Mouse (Mus musculus): ENCODE measurements around the gene Rars2. TPM values are rescaled to one million over a fixed set of nuclear protein-coding genes. Genes with fewer than 3 reads are reported as not detected.

Gene Rars2
- polyA plus RNA-seq, 1 experiment from 2014 or later = 59.4 TPM

DNA sequence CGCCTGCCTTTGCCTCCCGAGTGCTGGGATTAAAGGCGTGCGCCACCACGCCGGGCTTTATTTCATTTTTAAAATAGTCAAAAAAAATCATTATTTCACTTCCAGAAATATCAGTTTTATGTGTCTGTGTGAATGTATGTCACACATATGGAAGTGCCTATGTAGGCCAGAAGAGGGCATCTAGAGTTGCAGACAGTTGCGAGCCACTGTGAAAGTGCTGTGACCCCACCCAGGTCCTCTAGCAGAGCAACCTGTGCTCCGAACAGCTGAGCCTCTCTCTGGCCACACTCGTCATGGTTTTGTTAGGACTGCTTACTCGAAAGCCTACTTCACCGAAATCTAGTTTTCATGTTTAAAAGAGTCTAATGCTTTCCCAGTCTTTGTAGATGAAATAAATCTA, 87.5 kb downstream of the Rars2 start:
- H3K36me3 ChIP-seq (ENCODE audit: control insufficient read depth, insufficient read depth, low read length) = no peaks in the 10 kb centered on the region
- ATAC-seq (ENCODE audit: low read depth) = no peak
- no peak overlapping the region for H3K4me3 ChIP-seq (ENCODE audit: low read depth, low read length)
- H3K27ac ChIP-seq (ENCODE audit: low read depth, low read length) = no peak overlapping the region
- no peaks in the 10 kb centered on the region for H3K9me3 ChIP-seq (ENCODE audit: control insufficient read depth, low read length)
- no peaks in the 10 kb centered on the region for H3K27me3 ChIP-seq (ENCODE audit: control insufficient read depth, insufficient read depth, low read length)
- H3K4me1 ChIP-seq (ENCODE audit: control insufficient read depth, insufficient read depth, low read length) = no peaks in the 10 kb centered on the region
- WGBS = 98% methylated on average over 11 of the region's 11 CpGs
- no peak overlapping the region for H3K9ac ChIP-seq (replicated peaks; ENCODE audit: low read depth, low read length)
- no peak overlapping the region for H3K4me2 ChIP-seq (ENCODE audit: low read depth, low read length)

- Histone ChIP-seq H3K4me3 (ENCODE audit: low read depth, low read length) (no peak overlapping the region), H3K9ac (replicated peaks; ENCODE audit: low read depth, low read length) (no peak overlapping the region), H3K9me3 (ENCODE audit: control insufficient read depth, low read length) (no peaks in the 10 kb centered on the region), H3K27ac (ENCODE audit: low read depth, low read length) (no peak overlapping the region), H3K27me3 (ENCODE audit: control insufficient read depth, insufficient read depth, low read length) (no peaks in the 10 kb centered on the region), H3K36me3 (ENCODE audit: control insufficient read depth, insufficient read depth, low read length) (no peaks in the 10 kb centered on the region), H3K4me2 (ENCODE audit: low read depth, low read length) (no peak overlapping the region), H3K4me1 (ENCODE audit: control insufficient read depth, insufficient read depth, low read length) (no peaks in the 10 kb centered on the region)
- 75% methylated on average over 4 of the region's 4 CpGs for WGBS
- ATAC-seq (ENCODE audit: low read depth) = no peak
These were observed 88.3 kb downstream of the Rars2 start for GRCm38 (mm10) chr4:34703029-34703428.

DNA sequence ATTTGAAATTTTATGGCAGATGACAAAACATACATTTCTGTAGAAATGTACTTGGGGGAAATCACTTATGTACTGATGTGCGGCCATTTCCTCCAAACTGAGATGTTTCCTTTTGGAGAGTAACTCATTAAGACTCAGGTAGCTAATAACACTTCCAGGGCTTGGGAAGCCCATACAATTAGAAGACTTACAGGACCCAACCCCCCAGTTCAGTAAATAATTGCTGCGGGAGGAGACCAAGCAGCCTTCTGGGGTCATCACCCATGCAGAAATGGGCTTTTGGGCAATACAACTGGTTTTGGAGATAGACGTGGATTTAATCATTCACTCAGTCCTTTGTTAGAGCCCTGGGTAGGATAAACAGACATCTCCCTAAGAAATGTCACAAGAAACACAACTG, 92.5 kb downstream of the Rars2 start:
- no peak for ATAC-seq (ENCODE audit: low read depth)
- no peak overlapping the region for H3K4me2 ChIP-seq (ENCODE audit: low read depth, low read length)
- H3K9me3 ChIP-seq (ENCODE audit: control insufficient read depth, low read length) = no peaks in the 10 kb centered on the region
- H3K36me3 ChIP-seq (ENCODE audit: control insufficient read depth, insufficient read depth, low read length) = no peaks in the 10 kb centered on the region
- no peak overlapping the region for H3K27ac ChIP-seq (ENCODE audit: low read depth, low read length)
- 70% methylated on average over 3 of the region's 3 CpGs for WGBS
- H3K27me3 ChIP-seq (ENCODE audit: control insufficient read depth, insufficient read depth, low read length) = no peaks in the 10 kb centered on the region
- H3K9ac ChIP-seq (replicated peaks; ENCODE audit: low read depth, low read length) = no peak overlapping the region
- H3K4me3 ChIP-seq (ENCODE audit: low read depth, low read length) = no peak overlapping the region
- no peaks in the 10 kb centered on the region for H3K4me1 ChIP-seq (ENCODE audit: control insufficient read depth, insufficient read depth, low read length)

DNA sequence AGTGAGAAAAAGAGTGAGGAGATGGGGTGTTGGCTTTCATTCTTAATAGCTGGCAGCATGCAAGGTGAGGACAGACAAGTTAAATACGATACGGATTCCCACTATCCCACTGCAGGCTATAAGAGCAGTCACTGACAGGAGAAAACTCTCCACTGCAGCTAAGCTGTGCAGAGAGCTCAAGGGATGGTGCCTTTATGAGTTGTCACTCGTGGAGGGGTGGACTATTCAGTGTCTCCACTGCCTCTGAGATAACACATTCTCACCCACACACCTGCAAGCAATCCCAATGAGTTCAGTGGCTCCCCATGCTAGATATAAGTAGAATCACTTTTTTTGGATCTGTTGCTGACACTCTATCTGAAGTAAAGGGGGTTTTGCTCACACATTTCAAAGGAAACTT, 93.4 kb downstream of the Rars2 start:
- Histone ChIP-seq H3K27me3 (ENCODE audit: control insufficient read depth, insufficient read depth, low read length) (no peaks in the 10 kb centered on the region), H3K4me2 (ENCODE audit: low read depth, low read length) (no peak overlapping the region), H3K9ac (replicated peaks; ENCODE audit: low read depth, low read length) (no peak overlapping the region), H3K4me3 (ENCODE audit: low read depth, low read length) (no peak overlapping the region), H3K27ac (ENCODE audit: low read depth, low read length) (no peak overlapping the region), H3K4me1 (ENCODE audit: control insufficient read depth, insufficient read depth, low read length) (no peaks in the 10 kb centered on the region), H3K36me3 (ENCODE audit: control insufficient read depth, insufficient read depth, low read length) (no peaks in the 10 kb centered on the region), H3K9me3 (ENCODE audit: control insufficient read depth, low read length) (no peaks in the 10 kb centered on the region)
- WGBS = 84% methylated on average over 3 of the region's 3 CpGs
- no peak for ATAC-seq (ENCODE audit: low read depth)

Other genes with a start within 250 kb of the Rars2 start
- gene Akirin2, start 64.0 kb upstream of the Rars2 start, polyA plus RNA-seq (2014; fragmentation: Nextera tagmentation; extraction: Ambion mirVana) = 82.1 and 97.2 TPM in 2 replicates
- 101 and 102 TPM in 2 replicates for gene Orc3, start within 50 bp of the Rars2 start, polyA plus RNA-seq (2014; fragmentation: Nextera tagmentation; extraction: Ambion mirVana)
- 51.4 and 55.5 TPM in 2 replicates for gene Slc35a1, start 72.5 kb downstream of the Rars2 start, polyA plus RNA-seq (2014; fragmentation: Nextera tagmentation; extraction: Ambion mirVana)
- gene Cfap206, start 115.2 kb downstream of the Rars2 start, polyA plus RNA-seq (2014; fragmentation: Nextera tagmentation; extraction: Ambion mirVana) = 2.0 and 2.3 TPM in 2 replicates
- not detected in 2 replicates for gene Gm136, start 141.3 kb downstream of the Rars2 start, polyA plus RNA-seq (2014; fragmentation: Nextera tagmentation; extraction: Ambion mirVana)
- gene Smim8, start 163.5 kb downstream of the Rars2 start, polyA plus RNA-seq (2014; fragmentation: Nextera tagmentation; extraction: Ambion mirVana) = 56.6 and 56.8 TPM in 2 replicates